Mouse (Mus musculus) bone marrow macrophage, adult 2 months (primary cell): ENCODE measurements at regions not wholly inside any gene's neighbourhood (a gene's known extent, or its start where the extent isn't known, plus 50 kb on each side); places are given as distances from the start of the nearest gene placed in this dataset.

ENCODE experiments used
- CTCF ChIP-seq: IDR thresholded peaks from 2 replicates; pipeline ENCODE4 v1.5.1; 2012; ENCODE audit warnings: low read depth, mild to moderate bottlenecking, low read length, moderate library complexity
- POLR2A ChIP-seq: IDR thresholded peaks from 2 replicates; pipeline ENCODE4 v1.6.1; 2012; ENCODE audit warnings: mild to moderate bottlenecking, low read depth, low read length, borderline replicate concordance

GRCm38 (mm10) chr7:136542896-136543295, 351.5 kb upstream of the Mgmt start:
- TF ChIP-seq CTCF = no peak
- no peak for TF ChIP-seq POLR2A
